Mouse (Mus musculus): ENCODE measurements around the gene Prickle4. TPM values are rescaled to one million over a fixed set of nuclear protein-coding genes. Genes with fewer than 3 reads are reported as not detected.
"Not testable (repeated sequence)": the region's sequence is repeated elsewhere in the genome, so short reads cannot be mapped to it uniquely, and the experiment has no call there.

The Prickle4 gene
- polyA plus RNA-seq, 1 experiment from 2014 or later, result 0.27 TPM

GRCm38 (mm10) chr17:47657901-47658300 is 36.6 kb downstream of the Prickle4 start:
- WGBS, result 81% methylated on average over 4 of the region's 4 CpGs
- no peak for ATAC-seq (ENCODE audit: insufficient number of reproducible peaks, low FRiP score, low TSS enrichment, low read depth)
- H3K4me1 ChIP-seq, result no peaks in the 10 kb centered on the region
- H3K4me3 ChIP-seq, result no peak overlapping the region
- no peak overlapping the region for H3K9ac ChIP-seq
- H3K36me3 ChIP-seq, result no peaks in the 10 kb centered on the region
- no peaks in the 10 kb centered on the region for H3K27me3 ChIP-seq
- H3K4me2 ChIP-seq, result no peak overlapping the region
- no peak overlapping the region for H3K27ac ChIP-seq
- no peaks in the 10 kb centered on the region for H3K9me3 ChIP-seq

GRCm38 (mm10) chr17:47655697-47656096 is 38.8 kb downstream of the Prickle4 start:
- no peak for ATAC-seq (ENCODE audit: insufficient number of reproducible peaks, low FRiP score, low TSS enrichment, low read depth)
- WGBS, result 80% methylated on average over 5 of the region's 5 CpGs
- Histone ChIP-seq H3K4me1 (no peaks in the 10 kb centered on the region), H3K27me3 (no peaks in the 10 kb centered on the region), H3K4me3 (no peak overlapping the region), H3K9me3 (no peaks in the 10 kb centered on the region), H3K9ac (no peak overlapping the region), H3K27ac (no peak overlapping the region), H3K36me3 (no peaks in the 10 kb centered on the region), H3K4me2 (no peak overlapping the region)

- H3K36me3 ChIP-seq; H3K27ac ChIP-seq; H3K4me2 ChIP-seq; H3K9ac ChIP-seq; H3K9me3 ChIP-seq; H3K4me3 ChIP-seq; H3K4me1 ChIP-seq; H3K27me3 ChIP-seq; ATAC-seq (ENCODE audit: insufficient number of reproducible peaks, low FRiP score, low TSS enrichment, low read depth): not testable (repeated sequence)
- WGBS, result 93% methylated on average over 8 of the region's 8 CpGs
Measured at GRCm38 (mm10) chr17:47654346-47654745, 40.2 kb downstream of the Prickle4 start.

GRCm38 (mm10) chr17:47651953-47652352 is 42.6 kb downstream of the Prickle4 start:
- Histone ChIP-seq H3K27ac (no peak overlapping the region), H3K4me3 (no peak overlapping the region), H3K9me3 (no peaks in the 10 kb centered on the region), H3K4me2 (no peak overlapping the region), H3K4me1 (no peaks in the 10 kb centered on the region), H3K9ac (no peak overlapping the region), H3K27me3 (no peaks in the 10 kb centered on the region), H3K36me3 (0 out of 2 replicates have a peak, but pooled peaks cover 4% of the 10 kb centered on the region)
- no peak for ATAC-seq (ENCODE audit: insufficient number of reproducible peaks, low FRiP score, low TSS enrichment, low read depth)
- 80% methylated on average over 2 of the region's 2 CpGs for WGBS

- H3K27ac ChIP-seq, result no peak overlapping the region
- H3K9me3 ChIP-seq, result no peaks in the 10 kb centered on the region
- H3K36me3 ChIP-seq, result 0 out of 2 replicates have a peak, but pooled peaks cover 4% of the 10 kb centered on the region
- no peak overlapping the region for H3K9ac ChIP-seq
- H3K4me1 ChIP-seq, result no peaks in the 10 kb centered on the region
- no peak overlapping the region for H3K4me3 ChIP-seq
- no peak for ATAC-seq (ENCODE audit: insufficient number of reproducible peaks, low FRiP score, low TSS enrichment, low read depth)
- 69% methylated on average over 4 of the region's 4 CpGs for WGBS
- H3K27me3 ChIP-seq, result no peaks in the 10 kb centered on the region
- H3K4me2 ChIP-seq, result no peak overlapping the region
Measured at GRCm38 (mm10) chr17:47648966-47649365, 45.6 kb downstream of the Prickle4 start.

- no peaks in the 10 kb centered on the region for H3K4me1 ChIP-seq
- no peak for ATAC-seq (ENCODE audit: insufficient number of reproducible peaks, low FRiP score, low TSS enrichment, low read depth)
- H3K4me3 ChIP-seq, result no peak overlapping the region
- no peaks in the 10 kb centered on the region for H3K9me3 ChIP-seq
- H3K9ac ChIP-seq, result no peak overlapping the region
- H3K27me3 ChIP-seq, result no peaks in the 10 kb centered on the region
- no peak overlapping the region for H3K27ac ChIP-seq
- WGBS, result 93% methylated on average over 1 of the region's 1 CpGs
- H3K4me2 ChIP-seq, result no peak overlapping the region
- 0 out of 2 replicates have a peak, but pooled peaks cover 4% of the 10 kb centered on the region for H3K36me3 ChIP-seq
Measured at GRCm38 (mm10) chr17:47646683-47647082, 47.9 kb downstream of the Prickle4 start.

GRCm38 (mm10) chr17:47642992-47643391 is 51.5 kb downstream of the Prickle4 start:
- ATAC-seq (ENCODE audit: insufficient number of reproducible peaks, low FRiP score, low TSS enrichment, low read depth), result no peak
- H3K9ac ChIP-seq, result no peak overlapping the region
- H3K27ac ChIP-seq, result no peak overlapping the region
- no peaks in the 10 kb centered on the region for H3K27me3 ChIP-seq
- H3K9me3 ChIP-seq, result no peaks in the 10 kb centered on the region
- WGBS, result 77% methylated on average over 2 of the region's 2 CpGs
- H3K4me3 ChIP-seq, result no peak overlapping the region
- H3K4me2 ChIP-seq, result no peak overlapping the region
- H3K36me3 ChIP-seq, result no peaks in the 10 kb centered on the region
- no peaks in the 10 kb centered on the region for H3K4me1 ChIP-seq

Other genes with a start within 250 kb of the Prickle4 start
- gene Taf8, start 192.4 kb downstream of the Prickle4 start, polyA plus RNA-seq (2015; fragmentation: Nextera tagmentation; extraction: Ambion mirVana), result 28.2 and 28.9 TPM in 2 replicates
- 499 and 569 TPM in 2 replicates for gene Ccnd3, start 189.7 kb downstream of the Prickle4 start, polyA plus RNA-seq (2015; fragmentation: Nextera tagmentation; extraction: Ambion mirVana)
- gene Bysl, start 83.2 kb downstream of the Prickle4 start, polyA plus RNA-seq (2015; fragmentation: Nextera tagmentation; extraction: Ambion mirVana), result 24.1 and 26.3 TPM in 2 replicates
- 48.9 and 53.2 TPM in 2 replicates for gene Med20, start 83.2 kb downstream of the Prickle4 start, polyA plus RNA-seq (2015; fragmentation: Nextera tagmentation; extraction: Ambion mirVana)
- 0.99 and 2.4 TPM in 2 replicates for gene Gm20517, start 83.1 kb downstream of the Prickle4 start, polyA plus RNA-seq (2015; fragmentation: Nextera tagmentation; extraction: Ambion mirVana)
- 3.0 and 4.0 TPM in 2 replicates for gene Usp49, start 64.0 kb downstream of the Prickle4 start, polyA plus RNA-seq (2015; fragmentation: Nextera tagmentation; extraction: Ambion mirVana)
- gene Tomm6, start 6.3 kb downstream of the Prickle4 start, polyA plus RNA-seq (2015; fragmentation: Nextera tagmentation; extraction: Ambion mirVana), result 386 and 389 TPM in 2 replicates
- 4.1 and 4.4 TPM in 2 replicates for gene Frs3, start 5.7 kb downstream of the Prickle4 start, polyA plus RNA-seq (2015; fragmentation: Nextera tagmentation; extraction: Ambion mirVana)
- gene Gm21981, start 281 bp downstream of the Prickle4 start, polyA plus RNA-seq (2015; fragmentation: Nextera tagmentation; extraction: Ambion mirVana), result 0.13 and 0.41 TPM in 2 replicates
- 0.10 and 0.16 TPM in 2 replicates for gene Pgc, start 32.1 kb upstream of the Prickle4 start, polyA plus RNA-seq (2015; fragmentation: Nextera tagmentation; extraction: Ambion mirVana)
- 13.0 and 14.1 TPM in 2 replicates for gene Tfeb, start 42.3 kb upstream of the Prickle4 start, polyA plus RNA-seq (2015; fragmentation: Nextera tagmentation; extraction: Ambion mirVana)
- 17.5 and 18.2 TPM in 2 replicates for gene Mdfi, start 140.0 kb upstream of the Prickle4 start, polyA plus RNA-seq (2015; fragmentation: Nextera tagmentation; extraction: Ambion mirVana)
- 18.2 and 22.4 TPM in 2 replicates for gene Foxp4, start 229.9 kb upstream of the Prickle4 start, polyA plus RNA-seq (2015; fragmentation: Nextera tagmentation; extraction: Ambion mirVana)